Mouse (Mus musculus) midbrain, postnatal 0 days (tissue): ENCODE data around the gene Blmh. TPM values are rescaled to one million over a fixed set of nuclear protein-coding genes. Genes with fewer than 3 reads are reported as not detected.

Source experiments
- ATAC-seq: fragments of 200-750 bp; cut with Nextera tagmentation; 2 replicates; pipeline ENCODE4 v1.8.0; 2017; ENCODE audit warnings: moderate number of reproducible peaks, mild to moderate bottlenecking, moderate TSS enrichment, moderate library complexity; ENCODE audit not compliant: low FRiP score
- DNase-seq: peaks from one replicate; pipeline ENCODE4 v3.0.0-alpha.2; 2015; ENCODE audit warnings: low spot score
- H3K27ac ChIP-seq: fragments of 300-500 bp; sonication (generic); 2 replicates; pipeline ENCODE4 v1.5.1; 2014; ENCODE audit warnings: low read depth, mild to moderate bottlenecking, low read length, mixed read lengths
- H3K27me3 ChIP-seq: fragments of 300-500 bp; sonication (generic); 2 replicates; pipeline ENCODE4 v1.6.1; 2014; ENCODE audit warnings: low read length, control low read depth, mixed read lengths; ENCODE audit not compliant: insufficient read depth
- H3K36me3 ChIP-seq: fragments of 300-500 bp; sonication (generic); 2 replicates; pipeline ENCODE4 v1.6.1; 2014; ENCODE audit warnings: low read length, control low read depth, mixed read lengths; ENCODE audit not compliant: insufficient read depth
- H3K4me1 ChIP-seq: fragments of 300-500 bp; sonication (generic); 2 replicates; pipeline ENCODE4 v1.6.1; 2014; ENCODE audit warnings: mild to moderate bottlenecking, control low read depth, antibody characterized with exemption, low read length, mixed read lengths; ENCODE audit not compliant: insufficient read depth
- H3K4me2 ChIP-seq: fragments of 300-500 bp; sonication (generic); 2 replicates; pipeline ENCODE4 v1.6.1; 2014; ENCODE audit warnings: low read depth, mild to moderate bottlenecking, low read length, mixed read lengths; ENCODE audit not compliant: poor library complexity, severe bottlenecking
- H3K4me3 ChIP-seq: fragments of 300-500 bp; sonication (generic); 2 replicates; pipeline ENCODE4 v1.5.1; 2014; ENCODE audit warnings: low read depth, mild to moderate bottlenecking, low read length, moderate library complexity
- H3K9ac ChIP-seq: fragments of 300-500 bp; sonication (generic); replicated peaks from 2 replicates; pipeline ENCODE4 v1.6.1; 2014; ENCODE audit warnings: mild to moderate bottlenecking, low read length, moderate library complexity, mixed read lengths; ENCODE audit not compliant: poor library complexity, severe bottlenecking
- H3K9me3 ChIP-seq: fragments of 300-500 bp; sonication (generic); 2 replicates; pipeline ENCODE4 v1.6.1; 2016; ENCODE audit warnings: low read length, control low read depth
- CTCF ChIP-seq: IDR thresholded peaks from 2 replicates; pipeline ENCODE4 v1.5.1; 2016; ENCODE audit warnings: antibody characterized with exemption, mild to moderate bottlenecking
- WGBS: fragments of 180-500 bp; shearing (Covaris S2); extraction: QIAGEN DNeasy Blood & Tissue Kit; methylation state at CpG from one replicate; pipeline ENCODE4 v1.1.7; 2014; 5-methylcytosine and 5-hydroxymethylcytosine counted together
- polyA plus RNA-seq: library from polyadenylated mRNA; unstranded; fragments of >200 nt; fragmentation: Nextera tagmentation; extraction: Ambion mirVana; gene quantifications from 2 replicates; pipeline ENCODE4 v1.2.1, GENCODE M21; 2015
- total RNA-seq: library from RNA; depleted of rRNA; stranded (reverse); fragments of >200 nt; gene quantifications from 2 replicates; pipeline ENCODE4 v1.2.3, GENCODE M21; 2014

Gene Blmh
- total and polyA plus RNA-seq, 2 experiments from 2014 or later = 88.5 to 116 TPM

DNA sequence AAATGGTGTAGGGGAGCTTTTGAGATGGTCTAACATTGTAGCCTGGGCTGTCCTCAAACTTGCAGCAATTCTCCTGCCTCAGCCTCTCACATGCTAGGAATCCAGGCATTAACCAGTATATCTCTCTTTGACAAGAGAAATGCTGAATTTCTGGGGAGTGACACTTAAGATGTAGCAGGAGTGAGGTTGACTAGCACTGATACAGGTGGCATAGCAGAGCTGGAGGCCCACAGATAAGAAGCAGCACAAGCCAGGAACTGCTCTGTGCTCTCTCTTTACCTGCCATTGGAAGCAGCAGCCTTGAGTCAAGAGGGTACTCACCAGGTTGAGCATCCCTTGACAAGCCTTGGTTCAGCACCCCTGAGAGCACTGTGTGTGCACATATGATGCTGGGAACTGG lies 59.6 kb downstream of the Blmh start:
- ATAC-seq (no peak), DNase-seq (no peak)
- Histone ChIP-seq H3K27ac (no peak overlapping the region), H3K4me2 (no peak overlapping the region), H3K36me3 (peaks cover 47% of the 10 kb centered on the region), H3K4me1 (no peaks in the 10 kb centered on the region), H3K4me3 (no peak overlapping the region), H3K9ac (no peak overlapping the region), H3K9me3 (no peaks in the 10 kb centered on the region), H3K27me3 (no peaks in the 10 kb centered on the region)
- TF ChIP-seq CTCF = no peak

DNA sequence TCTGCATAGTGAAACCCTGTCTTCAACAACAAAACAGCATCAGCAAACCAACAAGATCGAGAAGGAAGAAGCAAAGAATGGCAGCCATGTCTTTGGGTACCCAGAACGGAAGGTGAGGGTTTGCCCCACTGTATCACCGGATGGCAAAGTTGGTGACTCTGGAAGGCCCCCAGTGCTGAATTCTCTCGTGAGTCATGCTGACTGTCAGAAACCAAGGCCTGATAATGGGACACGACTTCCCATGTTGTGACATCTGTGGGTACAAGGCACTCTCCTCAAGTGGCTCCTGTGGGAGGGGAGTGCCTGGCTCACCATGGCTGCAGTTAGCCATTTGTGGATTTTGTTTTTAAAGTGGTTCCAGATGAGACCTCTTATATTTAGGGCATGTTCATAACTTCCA lies 66.2 kb downstream of the Blmh start:
- no peak for TF ChIP-seq CTCF
- Histone ChIP-seq H3K4me2 (no peak overlapping the region), H3K9ac (no peak overlapping the region), H3K36me3 (peaks cover 20% of the 10 kb centered on the region), H3K4me1 (no peaks in the 10 kb centered on the region), H3K27me3 (no peaks in the 10 kb centered on the region), H3K4me3 (no peak overlapping the region), H3K27ac (no peak overlapping the region), H3K9me3 (no peaks in the 10 kb centered on the region)
- DNase-seq (no peak), ATAC-seq (no peak)
- WGBS = 77% methylated on average over 5 of the region's 5 CpGs

DNA sequence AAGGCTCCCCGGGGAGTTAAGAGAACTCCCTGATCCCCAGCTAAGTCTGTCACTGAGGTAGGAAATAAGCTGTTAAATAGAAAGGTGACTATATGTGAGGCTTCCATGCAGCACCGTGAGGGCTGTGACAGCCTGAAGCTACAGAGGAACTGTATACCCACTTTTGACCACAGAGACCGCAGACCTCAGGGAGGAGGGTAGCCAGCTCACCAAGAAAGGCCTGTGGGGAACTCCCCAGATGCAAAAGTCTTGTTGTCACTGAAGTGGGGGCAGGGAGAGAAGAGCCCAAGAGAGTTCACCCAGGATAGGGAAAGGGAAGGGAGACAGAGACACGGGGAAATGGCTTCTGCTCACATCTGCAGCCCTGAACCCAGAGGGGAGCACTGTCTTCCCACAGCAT lies 68.3 kb downstream of the Blmh start:
- 32% methylated on average over 4 of the region's 4 CpGs for WGBS

DNA sequence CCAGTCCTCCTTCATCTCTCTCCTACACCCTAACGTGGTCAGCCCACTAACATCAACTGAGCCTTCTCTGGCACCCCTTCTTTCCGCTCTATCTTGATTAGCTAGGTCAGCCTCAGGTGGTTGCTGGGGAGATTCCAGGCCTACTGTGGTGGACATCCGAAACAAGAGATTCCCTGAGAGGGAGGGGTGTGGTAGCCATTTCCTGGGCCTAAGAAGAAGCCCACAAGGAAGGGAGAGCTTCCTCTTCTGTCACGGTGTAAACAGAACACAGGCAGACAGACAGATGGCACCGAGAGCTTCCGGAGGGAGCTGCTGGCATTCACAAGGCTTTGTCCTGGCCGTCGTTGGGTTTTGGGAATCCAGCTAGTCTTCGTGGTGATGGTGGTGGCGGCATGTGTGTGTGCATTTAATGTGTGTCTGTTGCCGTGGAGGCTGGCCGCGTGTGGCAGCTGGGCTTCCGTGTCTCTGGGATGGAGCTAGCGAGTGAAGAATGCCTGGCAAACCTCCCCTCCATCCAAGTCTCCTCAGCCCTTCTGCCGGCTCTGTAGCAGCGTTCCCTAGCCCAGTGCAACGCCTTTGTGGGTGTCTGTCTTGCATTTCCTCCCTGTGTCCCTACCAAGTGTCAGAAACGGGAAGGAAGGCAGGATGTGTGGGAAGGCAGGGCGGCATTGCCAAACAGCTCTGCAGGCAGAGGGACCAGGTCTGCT lies 71.5 kb downstream of the Blmh start:
- H3K27me3 ChIP-seq = peaks cover 32% of the 10 kb centered on the region
- ATAC-seq (no peak), DNase-seq (no peak)
- H3K9ac ChIP-seq = no peak overlapping the region
- H3K9me3 ChIP-seq = no peaks in the 10 kb centered on the region
- WGBS = 57% methylated on average over 20 of the region's 20 CpGs
- H3K4me1 ChIP-seq = no peaks in the 10 kb centered on the region
- H3K27ac ChIP-seq = no peak overlapping the region
- no peak for TF ChIP-seq CTCF
- no peak overlapping the region for H3K4me2 ChIP-seq
- H3K4me3 ChIP-seq = no peak overlapping the region
- no peaks in the 10 kb centered on the region for H3K36me3 ChIP-seq

More for the DNA sequence above, 68.3 kb downstream of the Blmh start:
- no peak overlapping the region for H3K27ac ChIP-seq
- H3K36me3 ChIP-seq = peaks cover 1% of the 10 kb centered on the region; the same call in 1 of the 2 replicates
- H3K4me2 ChIP-seq = no peak overlapping the region
- ATAC-seq (no peak), DNase-seq (no peak)
- peaks cover 9% of the 10 kb centered on the region; the same call in 1 of the 2 replicates for H3K27me3 ChIP-seq
- no peaks in the 10 kb centered on the region for H3K9me3 ChIP-seq
- no peaks in the 10 kb centered on the region for H3K4me1 ChIP-seq
- no peak overlapping the region for H3K4me3 ChIP-seq
- no peak overlapping the region for H3K9ac ChIP-seq
- TF ChIP-seq CTCF = no peak

DNA sequence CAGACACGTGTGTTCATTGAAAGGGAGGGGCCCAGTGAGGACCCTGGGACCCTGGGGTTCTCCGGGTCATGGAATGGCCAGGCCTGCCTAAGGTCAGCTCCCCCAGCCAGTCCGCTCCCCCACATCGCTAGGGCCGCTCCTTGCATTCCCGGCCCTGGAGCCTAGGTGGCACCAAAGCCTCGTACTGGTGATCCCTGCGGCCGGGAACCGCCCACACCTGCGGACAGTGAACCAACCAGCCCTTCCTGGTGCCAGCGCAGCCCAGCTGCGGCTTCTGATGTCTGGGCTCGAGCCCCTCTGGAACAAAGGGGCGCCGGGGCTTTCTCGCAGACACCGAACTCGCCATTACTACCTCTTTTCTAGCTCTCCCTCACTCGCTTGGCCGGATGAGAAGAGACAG lies 72.7 kb downstream of the Blmh start:
- Histone ChIP-seq H3K27me3 (peaks cover 38% of the 10 kb centered on the region), H3K9ac (0 out of 2 replicates have a peak overlapping the region, but pooled peaks have one; percentile 13), H3K27ac (no peak overlapping the region), H3K36me3 (no peaks in the 10 kb centered on the region), H3K9me3 (no peaks in the 10 kb centered on the region), H3K4me1 (no peaks in the 10 kb centered on the region), H3K4me3 (peak overlapping the region; percentile 47), H3K4me2 (peak overlapping the region; percentile 85)
- WGBS = under 1% methylated on average over 21 of the region's 21 CpGs
- DNase-seq = peak; percentile 74
- TF ChIP-seq CTCF = peak; percentile 84
- no peak for ATAC-seq

DNA sequence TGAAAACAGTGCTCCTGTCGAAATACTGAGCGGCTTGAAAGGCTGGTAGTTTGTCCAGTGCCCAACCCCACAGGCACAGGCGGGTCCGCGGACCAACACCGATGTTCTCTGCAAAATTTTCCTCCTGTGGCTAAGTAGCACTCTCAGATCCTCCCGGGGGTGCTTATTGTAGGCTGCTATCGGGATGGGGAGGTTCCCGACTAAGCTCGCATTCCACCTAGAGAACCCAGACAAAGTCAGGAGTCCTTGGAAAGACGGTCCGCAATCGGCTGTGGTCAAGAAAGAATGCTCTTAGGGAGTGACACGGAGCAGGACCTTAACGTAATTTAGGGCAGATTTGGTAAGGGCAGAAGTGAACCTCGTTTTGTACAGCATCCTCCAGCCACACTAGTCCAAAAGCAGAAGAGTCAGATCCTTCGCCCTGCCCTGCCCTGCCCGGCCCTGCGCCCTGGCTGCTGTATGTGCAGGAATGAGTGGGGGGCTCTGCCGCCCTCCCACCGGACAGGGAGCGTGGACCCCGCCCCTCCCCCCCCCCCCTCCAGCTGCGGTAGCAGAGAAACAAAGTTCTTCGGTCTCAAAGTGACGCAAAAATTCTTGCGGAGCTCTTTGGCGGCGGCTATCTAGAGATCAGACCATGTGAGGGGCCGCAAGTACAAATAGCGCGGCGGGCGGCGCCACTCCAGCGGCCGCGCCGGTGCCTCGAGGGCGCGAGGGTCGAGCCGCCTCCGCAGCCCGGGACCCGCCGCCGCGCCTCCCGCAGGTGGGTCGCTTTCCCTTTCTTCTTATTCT lies 73.5 kb downstream of the Blmh start, which contains the start of gene Slc6a4:
Gene Slc6a4 (plus strand): TSS at position 688 of the 789 bp plus-strand sequence.
- no peaks in the 10 kb centered on the region for H3K36me3 ChIP-seq
- ATAC-seq = no peak
- no peaks in the 10 kb centered on the region for H3K4me1 ChIP-seq
- H3K4me2 ChIP-seq = peak within 1 kb of the TSS; percentile 85
- peaks cover 38% of the 10 kb centered on the region for H3K27me3 ChIP-seq
- no peak within 1 kb of the TSS for H3K27ac ChIP-seq
- no peak for TF ChIP-seq CTCF
- peak within 1 kb of the TSS; percentile 47 for H3K4me3 ChIP-seq
- H3K9ac ChIP-seq = 0 out of 2 replicates have a peak within 1 kb of the TSS, but pooled peaks have one; percentile 13
- no peak for DNase-seq
- WGBS = under 1% methylated on average over 47 of the region's 52 CpGs
- no peaks in the 10 kb centered on the region for H3K9me3 ChIP-seq
